Mouse (Mus musculus) lung, postnatal 0 days (tissue): Measurements from ENCODE around the gene Socs3.

ENCODE experiments used
- CTCF ChIP-seq: IDR thresholded peaks from 2 replicates; pipeline ENCODE4 v1.5.1; 2016; ENCODE audit warnings: antibody characterized with exemption, mild to moderate bottlenecking
- EP300 ChIP-seq: IDR thresholded peaks from 2 replicates; pipeline ENCODE4 v1.6.1; 2016; ENCODE audit warnings: antibody characterized with exemption, mild to moderate bottlenecking, control low read depth

GRCm38 (mm10) chr11:117998356-117998755, 28.5 kb upstream of the Socs3 start:
- no peak for TF ChIP-seq CTCF
- no peak for TF ChIP-seq EP300
